Mouse (Mus musculus) stomach, postnatal 0 days (tissue): ENCODE measurements at regions not wholly inside any gene's neighbourhood (a gene's known extent, or its start where the extent isn't known, plus 50 kb on each side); places are given as distances from the start of the nearest gene placed in this dataset.

ENCODE experiments used
- ATAC-seq: fragments of 200-750 bp; cut with Nextera tagmentation; 2 replicates; pipeline ENCODE4 v1.8.0; 2017; ENCODE audit not compliant: low FRiP score, low TSS enrichment
- DNase-seq: peaks from one replicate; pipeline ENCODE4 v3.0.0-alpha.2; 2016; ENCODE audit warnings: low spot score
- H3K27ac ChIP-seq: fragments of 300-500 bp; sonication (generic); replicated peaks from 2 replicates; pipeline ENCODE4 v1.5.1; 2014; ENCODE audit warnings: mild to moderate bottlenecking, control low read depth
- H3K27me3 ChIP-seq: fragments of 300-500 bp; sonication (generic); 2 replicates; pipeline ENCODE4 v1.6.1; 2014; ENCODE audit warnings: low read length; ENCODE audit not compliant: control insufficient read depth, insufficient read depth
- H3K36me3 ChIP-seq: fragments of 300-500 bp; sonication (generic); 2 replicates; pipeline ENCODE4 v1.6.1; 2014; ENCODE audit warnings: low read length, mixed read lengths; ENCODE audit not compliant: control insufficient read depth, insufficient read depth
- H3K4me1 ChIP-seq: fragments of 300-500 bp; sonication (generic); replicated peaks from 2 replicates; pipeline ENCODE4 v1.6.1; 2014; ENCODE audit warnings: antibody characterized with exemption; ENCODE audit not compliant: control insufficient read depth, insufficient read depth
- H3K4me2 ChIP-seq: fragments of 300-500 bp; sonication (generic); replicated peaks from 2 replicates; pipeline ENCODE4 v1.6.1; 2014; ENCODE audit warnings: low read depth, mild to moderate bottlenecking, control low read depth, moderate library complexity
- H3K4me3 ChIP-seq: fragments of 300-500 bp; sonication (generic); 2 replicates; pipeline ENCODE4 v1.5.1; 2014; ENCODE audit warnings: low read depth, low read length, control low read depth
- H3K9ac ChIP-seq: fragments of 300-500 bp; sonication (generic); 2 replicates; pipeline ENCODE4 v1.6.1; 2014; ENCODE audit warnings: mild to moderate bottlenecking, low read length, control low read depth, mixed read lengths
- H3K9me3 ChIP-seq: fragments of 300-500 bp; sonication (generic); 2 replicates; pipeline ENCODE4 v1.6.1; 2016; ENCODE audit warnings: low read length; ENCODE audit not compliant: control insufficient read depth
- CTCF ChIP-seq: IDR thresholded peaks from 2 replicates; pipeline ENCODE4 v1.5.1; 2016; ENCODE audit warnings: antibody characterized with exemption, low read depth, mild to moderate bottlenecking, moderate library complexity
- EP300 ChIP-seq: optimal IDR thresholded peaks from 2 replicates; pipeline ENCODE3; 2016; ENCODE audit warnings: antibody characterized with exemption
- WGBS: fragments of 180-500 bp; shearing (Covaris S2); extraction: QIAGEN DNeasy Blood & Tissue Kit; methylation state at CpG from one replicate; pipeline ENCODE4 v1.1.7; 2014; 5-methylcytosine and 5-hydroxymethylcytosine counted together

DNA sequence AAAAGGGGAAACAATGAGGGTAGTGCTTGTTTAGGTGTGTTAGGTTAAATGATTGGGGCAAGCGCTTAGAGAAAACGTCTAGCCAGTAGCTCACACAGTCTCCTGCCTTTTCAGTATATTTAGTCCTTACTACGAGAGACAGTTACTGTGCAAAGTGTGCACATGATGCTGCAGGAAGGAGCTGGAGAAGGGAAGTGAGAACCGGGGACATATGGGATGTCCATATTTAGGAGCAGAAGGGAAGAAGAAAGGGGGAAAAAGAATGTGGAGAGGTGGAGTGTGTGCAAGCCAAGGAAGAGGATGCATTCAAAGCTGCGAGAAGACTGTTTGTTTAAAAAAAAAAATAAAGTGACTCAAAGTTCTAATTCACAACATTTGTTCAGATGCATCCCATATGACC, 227.8 kb upstream of the Sash1 start:
- 55% methylated on average over 5 of the region's 5 CpGs for WGBS
- ATAC-seq (no peak), DNase-seq (no peak)
- H3K27me3 ChIP-seq, result no peaks in the 10 kb centered on the region
- H3K9me3 ChIP-seq, result no peaks in the 10 kb centered on the region
- no peak overlapping the region for H3K4me3 ChIP-seq
- H3K36me3 ChIP-seq, result no peaks in the 10 kb centered on the region
- H3K4me2 ChIP-seq, result no peak overlapping the region
- TF ChIP-seq CTCF (no peak), EP300 (no peak)
- no peak overlapping the region for H3K9ac ChIP-seq
- H3K27ac ChIP-seq, result no peak overlapping the region
- H3K4me1 ChIP-seq, result no peaks in the 10 kb centered on the region

DNA sequence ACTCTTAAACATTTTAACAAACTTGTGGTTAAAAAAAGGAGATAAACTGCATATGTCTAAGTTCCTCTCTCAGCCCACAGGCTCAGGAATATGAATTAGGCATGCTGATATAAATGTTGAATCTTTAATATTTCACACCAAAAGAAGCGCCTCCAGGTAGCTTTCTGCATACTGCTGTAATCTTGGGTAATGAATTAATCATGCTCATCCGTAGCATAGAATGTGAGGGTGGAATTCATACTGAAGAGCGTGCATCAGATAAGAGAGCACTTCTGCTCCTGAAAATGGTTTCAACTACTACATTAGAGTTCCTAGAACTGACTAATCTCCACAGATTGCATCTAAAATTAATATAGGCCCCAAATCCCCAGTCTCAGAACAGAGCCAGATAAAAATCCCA, 225.2 kb upstream of the Sash1 start:
- H3K4me3 ChIP-seq, result no peak overlapping the region
- no peak for DNase-seq
- WGBS, result 91% methylated on average over 3 of the region's 3 CpGs
- no peak for TF ChIP-seq EP300
- TF ChIP-seq CTCF, result no peak
- H3K4me2 ChIP-seq, result no peak overlapping the region
- H3K27me3 ChIP-seq, result no peaks in the 10 kb centered on the region
- H3K9me3 ChIP-seq, result no peaks in the 10 kb centered on the region
- H3K9ac ChIP-seq, result no peak overlapping the region
- H3K27ac ChIP-seq, result no peak overlapping the region
- H3K36me3 ChIP-seq, result no peaks in the 10 kb centered on the region
- ATAC-seq, result no peak
- H3K4me1 ChIP-seq, result no peaks in the 10 kb centered on the region

DNA sequence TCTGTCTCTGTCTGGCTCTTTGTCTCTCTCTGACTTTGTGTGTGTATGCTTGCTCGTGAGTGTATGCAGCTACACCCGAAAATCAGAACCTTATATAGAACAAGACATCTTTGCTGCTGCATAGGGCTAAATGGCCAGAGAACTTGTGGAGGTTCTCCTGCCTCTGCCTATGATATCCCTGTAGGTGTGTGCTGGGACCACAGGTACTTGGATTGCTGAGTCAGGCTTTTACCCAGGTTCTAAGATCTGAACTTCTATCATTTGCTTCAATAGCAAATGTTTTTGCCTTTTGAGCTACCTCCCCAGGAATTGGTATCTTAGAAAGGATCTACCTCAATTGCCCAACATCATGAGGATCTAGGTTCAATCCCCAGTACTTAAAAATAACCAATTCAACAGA, 210.3 kb upstream of the Sash1 start:
- ATAC-seq (no peak), DNase-seq (no peak)
- 62% methylated on average over 2 of the region's 2 CpGs for WGBS
- Histone ChIP-seq H3K27me3 (no peaks in the 10 kb centered on the region), H3K4me1 (no peaks in the 10 kb centered on the region), H3K36me3 (no peaks in the 10 kb centered on the region), H3K9ac (no peak overlapping the region), H3K9me3 (no peaks in the 10 kb centered on the region), H3K4me3 (no peak overlapping the region), H3K4me2 (no peak overlapping the region), H3K27ac (no peak overlapping the region)
- TF ChIP-seq CTCF (no peak), EP300 (no peak)

DNA sequence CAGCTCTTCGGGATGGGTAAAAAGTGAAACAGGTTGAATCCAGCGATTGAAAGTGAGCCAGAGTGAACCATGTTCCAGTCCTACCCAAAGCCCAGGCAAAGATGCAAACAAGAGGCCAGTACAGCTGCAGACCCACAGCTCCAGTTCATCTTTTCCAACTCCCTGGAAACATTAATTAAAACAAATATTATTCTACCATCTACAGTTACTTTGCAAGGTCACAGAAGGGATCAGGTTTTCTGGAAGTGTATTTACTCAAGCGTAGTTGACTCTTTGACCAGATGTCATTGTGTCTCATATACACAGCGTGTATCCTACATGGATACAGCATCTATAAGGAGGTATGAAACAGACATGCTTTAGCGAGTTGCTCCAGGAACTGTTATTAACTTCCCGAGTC, 209.3 kb upstream of the Sash1 start:
- Histone ChIP-seq H3K4me3 (no peak overlapping the region), H3K4me1 (no peaks in the 10 kb centered on the region), H3K27me3 (no peaks in the 10 kb centered on the region), H3K36me3 (no peaks in the 10 kb centered on the region), H3K27ac (no peak overlapping the region), H3K9ac (no peak overlapping the region), H3K9me3 (no peaks in the 10 kb centered on the region), H3K4me2 (no peak overlapping the region)
- TF ChIP-seq CTCF (no peak), EP300 (no peak)
- DNase-seq (no peak), ATAC-seq (no peak)
- 58% methylated on average over 6 of the region's 6 CpGs for WGBS

DNA sequence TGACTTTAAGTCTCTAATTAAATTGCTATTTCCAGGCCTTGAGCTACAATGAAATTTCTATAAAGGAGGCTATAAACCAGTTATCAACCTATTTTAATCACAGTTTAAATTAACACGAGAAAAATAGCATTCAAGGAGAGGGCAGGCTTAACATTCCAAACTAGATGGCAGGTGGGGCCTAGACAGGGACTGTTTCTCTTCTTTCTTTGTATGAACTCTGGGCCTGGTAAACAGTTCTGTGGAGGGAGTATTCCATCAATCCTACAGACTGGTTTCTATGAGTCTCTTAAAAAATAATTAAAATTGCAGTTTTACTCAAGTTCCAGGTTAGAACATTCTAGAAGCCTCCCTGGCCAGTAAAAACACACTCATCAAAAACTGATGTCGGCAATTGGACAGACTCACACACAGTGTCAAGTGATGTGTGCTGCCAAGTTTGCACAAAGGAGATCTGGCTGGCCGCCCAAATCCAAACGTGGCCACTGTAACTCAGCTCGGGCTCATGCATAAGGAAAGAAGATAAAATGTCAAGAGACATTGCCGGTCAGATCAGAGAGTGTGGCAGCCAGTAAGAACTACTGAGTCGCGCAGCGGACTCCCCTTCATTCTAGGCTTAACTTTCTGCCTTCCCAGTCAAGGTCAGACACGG, 206.5 kb upstream of the Sash1 start:
- H3K4me1 ChIP-seq, result no peaks in the 10 kb centered on the region
- no peak overlapping the region for H3K27ac ChIP-seq
- H3K9ac ChIP-seq, result no peak overlapping the region
- H3K4me2 ChIP-seq, result no peak overlapping the region
- no peaks in the 10 kb centered on the region for H3K36me3 ChIP-seq
- H3K27me3 ChIP-seq, result no peaks in the 10 kb centered on the region
- 46% methylated on average over 10 of the region's 10 CpGs for WGBS
- no peak overlapping the region for H3K4me3 ChIP-seq
- no peak for ATAC-seq
- DNase-seq, result peak; percentile 18
- no peaks in the 10 kb centered on the region for H3K9me3 ChIP-seq
- TF ChIP-seq EP300 (no peak), CTCF (no peak)

DNA sequence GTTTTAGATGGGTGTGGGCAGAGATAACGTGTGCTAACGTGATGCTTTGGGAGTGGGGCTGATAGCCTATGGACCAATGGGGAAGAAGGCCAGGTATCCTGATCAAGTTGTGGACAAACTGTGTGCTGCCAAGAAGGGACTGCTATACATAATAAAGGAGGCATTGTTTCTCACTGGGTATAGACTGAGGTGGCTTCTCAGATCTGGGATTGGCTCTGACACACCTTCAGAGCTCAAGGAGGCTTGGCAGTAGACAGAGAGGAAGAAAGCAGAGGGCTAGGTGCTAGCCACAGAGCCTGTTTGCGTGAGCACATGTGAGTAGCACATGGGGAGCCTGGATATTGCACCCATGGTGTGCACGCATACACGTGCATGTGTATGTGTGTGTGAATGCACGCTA, 205.1 kb upstream of the Sash1 start:
- ATAC-seq (peak; percentile 67; the same call in 1 of the 2 replicates), DNase-seq (no peak)
- Histone ChIP-seq H3K9me3 (no peaks in the 10 kb centered on the region), H3K4me3 (no peak overlapping the region), H3K27me3 (no peaks in the 10 kb centered on the region), H3K36me3 (no peaks in the 10 kb centered on the region), H3K4me1 (no peaks in the 10 kb centered on the region), H3K4me2 (no peak overlapping the region), H3K27ac (no peak overlapping the region), H3K9ac (no peak overlapping the region)
- TF ChIP-seq CTCF, result no peak
- TF ChIP-seq EP300, result no peak
- WGBS, result 81% methylated on average over 6 of the region's 6 CpGs
